Mouse (Mus musculus): ENCODE measurements around the gene Trim46. TPM values are rescaled to one million over a fixed set of nuclear protein-coding genes. Genes with fewer than 3 reads are reported as not detected.

The Trim46 gene
- 0.56 and 1.1 TPM in 2 replicates for polyA plus RNA-seq (2014; fragmentation: Nextera tagmentation; extraction: Ambion mirVana)

- Histone ChIP-seq H3K4me3 (ENCODE audit: low read depth, low read length) (peak within 1 kb of the TSS; percentile 78), H3K36me3 (ENCODE audit: control insufficient read depth, insufficient read depth, low read length) (no peaks in the 10 kb centered on the region; the same call in 1 of the 2 replicates), H3K9me3 (replicated peaks; ENCODE audit: control insufficient read depth, low read length) (no peaks in the 10 kb centered on the region), H3K4me1 (ENCODE audit: control insufficient read depth, insufficient read depth, low read length) (peaks cover 35% of the 10 kb centered on the region), H3K27me3 (ENCODE audit: control insufficient read depth, insufficient read depth, low read length) (peaks cover 21% of the 10 kb centered on the region), H3K4me2 (peak within 1 kb of the TSS; percentile 75), H3K27ac (ENCODE audit: low read depth, low read length) (peak within 1 kb of the TSS; percentile 64), H3K9ac (ENCODE audit: low read depth, low read length) (peak within 1 kb of the TSS; percentile 82)
- peak; percentile 46 for ATAC-seq (replicated peaks; ENCODE audit: insufficient number of reproducible peaks, low FRiP score, low TSS enrichment)
- under 1% methylated on average over 42 of the region's 42 CpGs for WGBS (ENCODE audit: insufficient replicate concordance)
Observed at GRCm38 (mm10) chr3:89246261-89247100, at the start of gene Trim46. Trim46 (minus strand) TSS chr3:89246309.

- WGBS (ENCODE audit: insufficient replicate concordance) = 72% methylated on average over 8 of the region's 8 CpGs
- H3K9ac ChIP-seq (ENCODE audit: low read depth, low read length) = no peak overlapping the region
- H3K27me3 ChIP-seq (ENCODE audit: control insufficient read depth, insufficient read depth, low read length) = no peaks in the 10 kb centered on the region
- ATAC-seq (replicated peaks; ENCODE audit: insufficient number of reproducible peaks, low FRiP score, low TSS enrichment) = no peak
- H3K9me3 ChIP-seq (replicated peaks; ENCODE audit: control insufficient read depth, low read length) = no peaks in the 10 kb centered on the region
- no peak overlapping the region for H3K27ac ChIP-seq (ENCODE audit: low read depth, low read length)
- H3K4me2 ChIP-seq = no peak overlapping the region
- no peak overlapping the region for H3K4me3 ChIP-seq (ENCODE audit: low read depth, low read length)
- H3K4me1 ChIP-seq (ENCODE audit: control insufficient read depth, insufficient read depth, low read length) = peaks cover 3% of the 10 kb centered on the region; the same call in 1 of the 2 replicates
- no peaks in the 10 kb centered on the region for H3K36me3 ChIP-seq (ENCODE audit: control insufficient read depth, insufficient read depth, low read length)
Observed at GRCm38 (mm10) chr3:89295685-89296230, 49.6 kb upstream of the Trim46 start.

- Histone ChIP-seq H3K4me2 (no peak overlapping the region), H3K9me3 (replicated peaks; ENCODE audit: control insufficient read depth, low read length) (no peaks in the 10 kb centered on the region), H3K9ac (ENCODE audit: low read depth, low read length) (no peak overlapping the region), H3K4me3 (ENCODE audit: low read depth, low read length) (no peak overlapping the region), H3K27me3 (ENCODE audit: control insufficient read depth, insufficient read depth, low read length) (no peaks in the 10 kb centered on the region), H3K4me1 (ENCODE audit: control insufficient read depth, insufficient read depth, low read length) (no peaks in the 10 kb centered on the region), H3K27ac (ENCODE audit: low read depth, low read length) (no peak overlapping the region), H3K36me3 (ENCODE audit: control insufficient read depth, insufficient read depth, low read length) (no peaks in the 10 kb centered on the region)
- ATAC-seq (replicated peaks; ENCODE audit: insufficient number of reproducible peaks, low FRiP score, low TSS enrichment) = no peak
- WGBS (ENCODE audit: insufficient replicate concordance) = 60% methylated on average over 5 of the region's 5 CpGs
Observed at GRCm38 (mm10) chr3:89294195-89294594, 48.1 kb upstream of the Trim46 start.

GRCm38 (mm10) chr3:89293247-89293918 is 47.3 kb upstream of the Trim46 start:
- Histone ChIP-seq H3K36me3 (ENCODE audit: control insufficient read depth, insufficient read depth, low read length) (no peaks in the 10 kb centered on the region), H3K4me2 (no peak overlapping the region), H3K4me3 (ENCODE audit: low read depth, low read length) (no peak overlapping the region), H3K9me3 (replicated peaks; ENCODE audit: control insufficient read depth, low read length) (no peaks in the 10 kb centered on the region), H3K27ac (ENCODE audit: low read depth, low read length) (no peak overlapping the region), H3K4me1 (ENCODE audit: control insufficient read depth, insufficient read depth, low read length) (0 out of 2 replicates have a peak, but pooled peaks cover 3% of the 10 kb centered on the region), H3K9ac (ENCODE audit: low read depth, low read length) (no peak overlapping the region), H3K27me3 (ENCODE audit: control insufficient read depth, insufficient read depth, low read length) (no peaks in the 10 kb centered on the region)
- no peak for ATAC-seq (replicated peaks; ENCODE audit: insufficient number of reproducible peaks, low FRiP score, low TSS enrichment)
- 87% methylated on average over 11 of the region's 11 CpGs for WGBS (ENCODE audit: insufficient replicate concordance)

GRCm38 (mm10) chr3:89292303-89292702 is 46.2 kb upstream of the Trim46 start:
- no peaks in the 10 kb centered on the region for H3K9me3 ChIP-seq (replicated peaks; ENCODE audit: control insufficient read depth, low read length)
- no peaks in the 10 kb centered on the region for H3K36me3 ChIP-seq (ENCODE audit: control insufficient read depth, insufficient read depth, low read length)
- no peak overlapping the region for H3K4me3 ChIP-seq (ENCODE audit: low read depth, low read length)
- H3K27me3 ChIP-seq (ENCODE audit: control insufficient read depth, insufficient read depth, low read length) = no peaks in the 10 kb centered on the region
- ATAC-seq (replicated peaks; ENCODE audit: insufficient number of reproducible peaks, low FRiP score, low TSS enrichment) = no peak
- 78% methylated on average over 5 of the region's 5 CpGs for WGBS (ENCODE audit: insufficient replicate concordance)
- no peak overlapping the region for H3K27ac ChIP-seq (ENCODE audit: low read depth, low read length)
- no peak overlapping the region for H3K9ac ChIP-seq (ENCODE audit: low read depth, low read length)
- 0 out of 2 replicates have a peak, but pooled peaks cover 6% of the 10 kb centered on the region for H3K4me1 ChIP-seq (ENCODE audit: control insufficient read depth, insufficient read depth, low read length)
- H3K4me2 ChIP-seq = no peak overlapping the region

GRCm38 (mm10) chr3:89291874-89292273 is 45.8 kb upstream of the Trim46 start:
- no peak overlapping the region for H3K9ac ChIP-seq (ENCODE audit: low read depth, low read length)
- ATAC-seq (replicated peaks; ENCODE audit: insufficient number of reproducible peaks, low FRiP score, low TSS enrichment) = no peak
- H3K27ac ChIP-seq (ENCODE audit: low read depth, low read length) = no peak overlapping the region
- 46% methylated on average over 10 of the region's 10 CpGs for WGBS (ENCODE audit: insufficient replicate concordance)
- no peak overlapping the region for H3K4me2 ChIP-seq
- H3K36me3 ChIP-seq (ENCODE audit: control insufficient read depth, insufficient read depth, low read length) = no peaks in the 10 kb centered on the region
- 0 out of 2 replicates have a peak, but pooled peaks cover 6% of the 10 kb centered on the region for H3K4me1 ChIP-seq (ENCODE audit: control insufficient read depth, insufficient read depth, low read length)
- no peak overlapping the region for H3K4me3 ChIP-seq (ENCODE audit: low read depth, low read length)
- no peaks in the 10 kb centered on the region for H3K27me3 ChIP-seq (ENCODE audit: control insufficient read depth, insufficient read depth, low read length)
- H3K9me3 ChIP-seq (replicated peaks; ENCODE audit: control insufficient read depth, low read length) = no peaks in the 10 kb centered on the region

GRCm38 (mm10) chr3:89288503-89288928 is 42.4 kb upstream of the Trim46 start:
- Histone ChIP-seq H3K4me1 (ENCODE audit: control insufficient read depth, insufficient read depth, low read length) (0 out of 2 replicates have a peak, but pooled peaks cover 6% of the 10 kb centered on the region), H3K9me3 (replicated peaks; ENCODE audit: control insufficient read depth, low read length) (no peaks in the 10 kb centered on the region), H3K36me3 (ENCODE audit: control insufficient read depth, insufficient read depth, low read length) (no peaks in the 10 kb centered on the region), H3K4me2 (no peak overlapping the region), H3K9ac (ENCODE audit: low read depth, low read length) (no peak overlapping the region), H3K4me3 (ENCODE audit: low read depth, low read length) (no peak overlapping the region), H3K27me3 (ENCODE audit: control insufficient read depth, insufficient read depth, low read length) (no peaks in the 10 kb centered on the region), H3K27ac (ENCODE audit: low read depth, low read length) (no peak overlapping the region)
- 29% methylated on average over 7 of the region's 7 CpGs for WGBS (ENCODE audit: insufficient replicate concordance)
- no peak for ATAC-seq (replicated peaks; ENCODE audit: insufficient number of reproducible peaks, low FRiP score, low TSS enrichment)

GRCm38 (mm10) chr3:89287286-89287685 is 41.2 kb upstream of the Trim46 start:
- WGBS (ENCODE audit: insufficient replicate concordance) = 51% methylated on average over 5 of the region's 5 CpGs
- H3K27me3 ChIP-seq (ENCODE audit: control insufficient read depth, insufficient read depth, low read length) = no peaks in the 10 kb centered on the region
- H3K4me2 ChIP-seq = no peak overlapping the region
- H3K9me3 ChIP-seq (replicated peaks; ENCODE audit: control insufficient read depth, low read length) = no peaks in the 10 kb centered on the region
- no peak for ATAC-seq (replicated peaks; ENCODE audit: insufficient number of reproducible peaks, low FRiP score, low TSS enrichment)
- 0 out of 2 replicates have a peak, but pooled peaks cover 6% of the 10 kb centered on the region for H3K4me1 ChIP-seq (ENCODE audit: control insufficient read depth, insufficient read depth, low read length)
- no peak overlapping the region for H3K4me3 ChIP-seq (ENCODE audit: low read depth, low read length)
- H3K27ac ChIP-seq (ENCODE audit: low read depth, low read length) = no peak overlapping the region
- no peak overlapping the region for H3K9ac ChIP-seq (ENCODE audit: low read depth, low read length)
- H3K36me3 ChIP-seq (ENCODE audit: control insufficient read depth, insufficient read depth, low read length) = no peaks in the 10 kb centered on the region
